Mouse (Mus musculus) thymus, postnatal 0 days (tissue): Measurements from ENCODE around the gene Rorb. TPM values are rescaled to one million over a fixed set of nuclear protein-coding genes. Genes with fewer than 3 reads are reported as not detected.

Experiments used
- DNase-seq: peaks from one replicate; pipeline ENCODE4 v3.0.0-alpha.2; 2015; ENCODE audit warnings: low spot score
- polyA plus RNA-seq: library from polyadenylated mRNA; unstranded; fragments of >200 nt; fragmentation: Nextera tagmentation; extraction: Ambion mirVana; gene quantifications from 2 replicates; pipeline ENCODE4 v1.2.1, GENCODE M21; 2015

Rorb gene
- polyA plus RNA-seq, 1 experiment from 2014 or later: 0.01 TPM

DNA sequence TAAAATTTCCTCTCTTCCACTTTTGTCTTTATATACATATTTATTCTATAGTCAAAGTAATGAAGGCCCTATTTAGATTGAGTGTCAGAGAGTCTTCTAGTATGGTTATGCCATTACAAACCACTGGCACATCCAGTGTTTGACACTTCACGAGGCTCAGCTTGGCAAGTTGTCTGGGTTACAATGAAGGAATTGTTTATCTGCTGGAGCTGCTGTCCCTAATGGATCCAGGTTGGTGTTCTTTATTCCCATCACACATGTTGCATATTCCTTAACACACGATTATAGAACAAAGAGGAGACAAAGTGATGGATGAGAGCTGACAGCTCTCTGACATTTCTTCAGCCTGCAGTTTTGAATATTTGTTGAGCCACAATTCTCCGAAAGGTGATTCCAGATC is 77.0 kb downstream of the Rorb start:
- no peak for DNase-seq

DNA sequence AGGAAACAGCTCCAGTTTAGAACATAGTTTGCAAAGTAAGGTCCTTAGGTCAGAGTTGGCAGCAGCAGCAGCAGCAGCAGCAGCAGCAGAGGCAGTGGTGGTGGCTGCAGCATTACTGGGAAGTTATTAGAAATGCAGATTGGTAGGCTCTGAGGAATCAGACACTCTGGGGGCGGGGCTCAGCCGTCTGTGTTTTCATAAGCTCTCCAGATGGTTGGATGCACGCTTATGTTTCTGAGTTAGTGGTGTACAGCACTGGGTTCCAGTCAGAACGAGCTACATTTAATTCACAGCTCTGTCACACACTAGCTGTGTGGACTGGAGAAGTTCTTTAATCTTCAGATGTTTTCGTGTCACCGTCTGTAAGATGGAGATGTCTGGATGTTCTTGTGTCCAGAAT is 105.9 kb downstream of the Rorb start:
- DNase-seq: no peak

DNA sequence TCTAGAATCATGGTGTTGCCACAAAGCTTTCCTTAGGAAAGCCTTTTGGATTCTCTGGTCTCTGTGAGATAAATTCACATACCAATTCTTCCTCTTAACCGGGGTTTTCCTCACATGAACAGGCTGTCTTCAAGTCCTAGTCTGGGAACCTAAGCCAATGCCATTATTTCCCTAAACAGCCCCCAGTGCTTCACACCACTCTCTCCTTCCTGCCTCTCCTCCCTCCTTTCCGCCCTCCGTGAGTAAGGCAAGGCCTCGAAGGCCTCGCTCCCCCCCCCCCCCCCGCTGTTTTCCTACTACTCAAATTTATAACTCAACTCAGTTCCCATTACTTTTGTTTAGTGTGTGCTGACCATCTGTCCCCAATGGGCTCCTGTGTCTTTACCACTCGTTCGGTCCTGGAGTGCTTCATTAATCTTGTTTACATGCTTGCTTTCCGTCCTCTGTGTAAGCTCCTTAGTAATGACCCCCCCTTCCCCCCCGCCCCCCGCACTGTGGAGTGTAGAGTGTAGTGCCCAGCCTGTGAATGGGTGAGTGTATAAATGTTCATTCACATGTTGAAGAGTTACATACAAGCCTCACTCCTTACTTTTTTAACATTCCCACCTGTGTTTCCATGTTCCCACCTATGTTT is 106.9 kb downstream of the Rorb start:
- no peak for DNase-seq

DNA sequence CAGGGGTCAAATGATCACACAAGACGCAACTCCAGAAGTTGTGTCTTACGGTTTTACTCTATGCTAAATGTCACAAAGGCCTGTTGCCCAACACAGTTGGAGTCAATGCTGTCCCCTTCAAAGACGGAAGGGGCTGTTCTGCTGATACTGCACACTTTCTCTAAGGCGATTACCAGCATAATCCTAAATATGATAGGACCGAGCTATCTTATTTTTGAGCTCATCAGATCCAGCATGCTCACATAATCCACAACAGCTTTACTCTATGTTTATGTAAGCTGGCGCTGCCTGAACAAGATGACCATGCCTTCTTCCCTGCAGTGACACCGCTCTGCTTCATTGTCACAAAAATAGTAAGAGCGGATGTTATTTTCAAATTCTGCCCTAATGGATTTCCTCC is 112.0 kb downstream of the Rorb start:
- DNase-seq: no peak

- DNase-seq: no peak
Observed at GRCm38 (mm10) chr19:18997711-18998110, 113.3 kb downstream of the Rorb start.

DNA sequence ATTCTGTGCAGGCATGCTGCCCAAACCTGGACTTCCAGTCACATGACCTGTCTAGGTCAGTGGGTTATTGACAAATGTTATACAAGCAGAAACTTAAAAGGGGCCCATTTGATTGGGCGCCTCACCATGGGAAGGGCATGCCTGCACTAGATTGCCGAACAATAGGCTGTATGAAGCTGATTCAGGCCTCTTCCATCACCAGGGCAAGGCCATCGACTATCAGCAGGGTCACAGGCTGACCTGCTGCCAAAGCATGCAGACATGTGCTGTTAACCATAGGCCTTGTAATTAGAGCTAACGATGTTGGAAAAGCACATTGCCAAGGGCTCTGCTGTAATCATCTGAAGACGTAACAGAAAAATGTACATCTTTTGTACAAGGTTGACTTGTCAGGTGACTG is 131.0 kb downstream of the Rorb start:
- no peak for DNase-seq

DNA sequence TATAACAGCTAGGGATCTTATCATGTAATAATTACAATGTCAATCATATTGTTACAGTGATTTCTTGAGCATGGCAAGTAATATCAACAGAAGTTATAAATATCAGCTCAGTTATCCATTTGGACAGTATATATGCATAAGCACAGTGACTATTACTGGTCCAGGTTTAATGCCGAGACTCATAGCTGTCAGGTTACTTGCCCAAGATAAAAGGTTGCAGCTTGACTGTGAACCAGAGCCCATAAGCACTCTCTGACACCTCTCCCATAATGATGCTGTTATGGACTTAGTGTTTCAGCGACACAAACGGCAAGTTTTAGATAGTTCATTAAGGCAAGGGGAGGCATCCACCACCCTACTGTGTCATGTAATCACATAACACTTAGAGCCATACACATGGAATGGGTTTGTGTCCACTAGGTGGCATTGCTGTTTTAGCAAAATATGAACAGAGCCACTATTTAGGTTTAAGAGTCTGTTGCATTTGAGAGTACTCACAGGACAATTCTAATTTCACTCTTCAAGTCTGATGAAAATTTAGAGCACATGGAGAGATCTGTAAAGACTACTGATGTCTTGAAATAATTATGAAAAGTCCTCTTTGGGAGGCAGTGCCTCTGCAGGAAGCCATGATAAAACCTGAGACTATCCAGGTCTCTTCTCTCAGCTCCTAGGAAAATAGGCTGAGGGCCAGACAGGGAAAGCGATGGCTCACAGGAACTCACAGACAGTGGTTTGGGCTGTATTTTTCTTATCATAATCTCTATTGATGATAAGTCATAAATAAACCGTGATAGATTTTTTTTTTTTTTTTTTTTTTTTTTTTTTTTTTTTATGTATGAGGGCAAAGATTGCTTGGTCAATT is 136.0 kb downstream of the Rorb start:
- no peak for DNase-seq

GRCm38 (mm10) chr19:18969386-18969785 is 141.6 kb downstream of the Rorb start:
- DNase-seq: no peak

DNA sequence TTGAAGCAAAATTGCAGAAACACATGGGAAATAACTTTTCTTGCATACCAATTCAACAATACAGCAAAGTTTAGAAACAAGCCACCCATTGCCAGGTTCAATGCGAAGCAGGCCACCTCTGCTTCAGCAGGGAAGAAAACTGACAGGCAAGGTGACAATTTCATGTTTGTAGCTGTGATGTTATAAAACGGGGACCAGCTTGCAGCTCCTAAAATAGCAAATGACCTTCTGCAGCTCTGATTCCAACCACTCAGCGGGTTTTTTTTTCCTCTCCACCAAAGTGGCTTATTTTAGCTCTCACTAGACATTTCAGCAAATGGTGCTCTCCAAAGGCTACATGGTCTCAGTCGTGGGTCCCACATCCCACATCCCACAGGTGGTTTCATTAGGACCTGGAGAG is 143.7 kb downstream of the Rorb start:
- no peak for DNase-seq

- no peak for DNase-seq
Observed at GRCm38 (mm10) chr19:18959862-18960261, 151.1 kb downstream of the Rorb start.

DNA sequence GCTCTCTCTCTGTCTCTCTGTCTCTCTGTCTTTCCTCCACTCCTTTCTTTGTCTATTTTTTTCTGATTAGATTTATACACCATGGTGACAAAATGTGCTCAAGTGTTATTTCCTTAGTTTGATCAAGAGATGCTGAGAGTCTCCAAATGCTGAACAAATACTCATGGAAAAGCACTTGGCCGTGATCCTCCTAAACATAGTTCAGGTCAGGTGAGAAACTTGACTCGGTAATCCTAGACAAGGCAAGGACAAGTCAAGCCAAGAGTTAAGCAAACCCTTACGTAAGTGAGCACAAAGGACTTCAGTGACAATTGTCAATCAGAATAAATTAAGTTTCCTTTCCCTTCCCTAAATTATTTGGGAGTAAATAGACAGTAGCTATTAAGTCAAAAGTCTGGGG is 158.2 kb downstream of the Rorb start:
- no peak for DNase-seq

DNA sequence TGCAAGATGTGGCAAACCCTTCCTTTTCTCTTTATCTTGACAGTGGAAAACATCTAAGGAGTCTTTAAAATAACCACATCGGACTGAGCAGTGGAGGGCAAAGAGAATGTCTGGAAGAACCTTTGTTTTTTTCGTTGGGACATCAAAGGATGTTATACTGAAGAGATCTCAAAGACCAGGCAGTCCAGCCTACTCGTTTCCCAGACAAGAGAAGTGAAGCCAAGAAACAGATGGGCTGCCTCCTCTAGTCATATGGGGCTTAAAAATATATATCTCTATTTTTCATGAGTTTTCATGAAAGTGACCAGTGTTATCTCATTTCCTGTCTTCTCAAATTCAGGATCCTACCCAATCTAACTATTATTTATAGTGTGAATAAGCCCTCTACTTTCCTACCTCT is 163.8 kb downstream of the Rorb start:
- DNase-seq: no peak

DNA sequence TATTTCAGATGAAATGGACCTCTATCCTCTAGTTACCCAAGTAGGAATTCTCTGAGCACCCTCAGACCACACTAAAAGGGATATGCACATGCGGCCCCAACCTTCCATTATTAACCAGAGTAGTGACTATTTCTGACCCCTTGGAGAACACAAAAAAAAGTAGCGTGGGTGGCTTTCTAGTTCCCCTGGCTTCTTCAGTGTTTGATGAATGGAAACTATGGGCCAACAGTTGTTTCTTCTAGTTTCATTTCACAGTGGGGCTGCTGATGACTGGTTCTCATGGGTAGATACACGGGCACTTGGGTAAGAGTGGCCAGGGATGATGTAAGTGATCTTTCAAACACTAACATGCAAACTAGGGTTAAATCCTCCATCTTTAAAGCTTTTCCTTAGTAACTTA is 165.7 kb downstream of the Rorb start:
- no peak for DNase-seq

DNA sequence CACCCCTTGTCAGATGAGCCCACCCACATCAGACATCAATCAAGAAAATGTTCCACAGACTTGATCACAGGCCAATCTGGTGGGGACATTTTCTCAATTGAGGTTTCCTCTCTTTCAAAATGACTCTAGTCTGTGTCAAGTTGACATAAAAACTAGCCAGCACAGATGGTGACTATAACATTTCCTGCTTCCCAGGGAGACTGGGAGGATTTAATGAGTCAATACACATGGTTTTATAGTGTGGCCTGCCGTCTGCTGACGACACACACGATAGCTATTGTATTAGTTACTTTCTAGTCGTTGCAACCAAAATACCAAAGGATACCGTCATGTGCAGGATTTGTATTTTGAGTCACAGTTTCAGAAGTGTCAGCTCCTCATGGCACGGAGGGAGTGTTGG is 169.6 kb downstream of the Rorb start:
- no peak for DNase-seq

DNA sequence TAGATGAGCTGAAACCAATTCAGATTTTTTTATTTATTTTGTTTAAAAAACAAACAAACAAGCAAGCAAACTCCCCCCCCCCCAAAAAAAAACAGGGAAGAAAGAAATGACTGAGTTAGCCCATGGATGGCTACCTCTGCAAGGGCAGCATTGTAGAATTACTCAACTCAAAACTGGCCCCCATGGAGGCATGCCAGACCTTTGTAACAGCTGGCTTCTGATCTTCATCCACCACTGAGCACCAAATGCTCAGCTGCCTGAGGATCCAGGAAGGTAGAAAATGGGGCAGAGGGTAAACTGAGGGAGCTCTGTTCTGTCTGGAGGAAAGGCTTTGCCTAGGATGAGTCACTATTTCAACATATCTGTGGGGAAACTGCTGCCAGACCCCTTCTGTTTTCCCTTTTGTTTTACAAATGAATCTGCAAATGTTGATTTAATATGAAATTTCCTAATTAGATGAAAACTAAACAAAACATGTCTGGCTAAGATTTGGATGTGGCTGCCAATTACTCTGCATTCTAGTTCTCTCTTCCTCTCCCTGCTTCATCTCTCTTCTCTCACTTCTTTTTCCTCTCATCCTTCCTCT is 199.1 kb downstream of the Rorb start:
- no peak for DNase-seq

DNA sequence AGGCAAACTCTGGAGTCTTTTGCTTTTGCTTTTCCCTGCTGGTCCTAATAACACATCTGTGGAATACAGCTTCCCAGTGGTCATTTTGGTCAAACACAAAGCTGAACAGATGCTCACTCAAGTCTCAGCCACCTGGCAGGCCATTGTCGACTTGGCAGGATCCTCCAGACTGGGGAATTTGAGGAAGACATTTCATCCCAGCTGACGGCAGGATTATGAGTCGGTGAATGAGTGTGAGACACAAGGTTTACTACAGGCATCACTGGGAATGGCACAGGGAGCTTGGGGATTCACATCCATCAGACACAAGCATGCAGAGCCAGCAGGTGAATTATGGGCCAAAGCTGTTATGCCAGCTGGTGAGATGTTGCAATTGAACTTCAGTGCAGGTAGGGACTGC is 201.4 kb downstream of the Rorb start:
- DNase-seq: no peak

GRCm38 (mm10) chr19:18905511-18905910 is 205.5 kb downstream of the Rorb start:
- DNase-seq: no peak

- no peak for DNase-seq
Observed at GRCm38 (mm10) chr19:18902694-18903067, 208.3 kb downstream of the Rorb start.

DNA sequence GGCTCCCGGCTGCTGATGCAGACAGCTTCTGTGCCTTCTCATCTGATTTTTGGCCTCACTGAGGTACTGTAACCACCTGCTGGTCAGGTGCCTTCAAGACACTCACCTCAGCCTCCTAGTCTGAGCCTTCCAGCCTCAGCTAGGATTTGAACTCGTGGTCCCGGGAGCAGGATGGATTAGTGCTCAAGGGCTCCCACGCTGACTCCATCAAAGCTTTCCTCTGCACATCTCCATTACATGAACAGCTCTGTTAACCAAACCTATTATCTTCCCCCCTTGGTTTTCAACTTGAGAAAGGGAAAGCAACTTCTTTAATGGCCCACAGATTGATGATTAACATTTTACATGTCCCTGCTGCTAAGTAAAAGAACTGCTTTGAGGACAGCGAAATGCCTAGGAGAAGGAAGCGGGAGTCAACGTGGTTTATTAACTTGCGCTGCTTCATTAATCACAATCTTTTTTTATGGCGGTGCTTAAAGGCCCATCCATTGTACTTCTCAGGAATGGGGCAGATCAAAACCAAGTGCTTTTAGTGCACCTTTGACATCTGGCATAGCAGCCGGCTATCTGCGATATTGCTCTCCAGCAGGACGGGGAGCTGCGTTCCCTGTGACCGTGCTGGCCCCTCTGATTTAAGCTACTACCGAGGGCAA is 208.8 kb downstream of the Rorb start:
- DNase-seq: no peak

- no peak for DNase-seq
Observed at GRCm38 (mm10) chr19:18898238-18898637, 212.8 kb downstream of the Rorb start.

GRCm38 (mm10) chr19:18890216-18890615 is 220.8 kb downstream of the Rorb start:
- no peak for DNase-seq

DNA sequence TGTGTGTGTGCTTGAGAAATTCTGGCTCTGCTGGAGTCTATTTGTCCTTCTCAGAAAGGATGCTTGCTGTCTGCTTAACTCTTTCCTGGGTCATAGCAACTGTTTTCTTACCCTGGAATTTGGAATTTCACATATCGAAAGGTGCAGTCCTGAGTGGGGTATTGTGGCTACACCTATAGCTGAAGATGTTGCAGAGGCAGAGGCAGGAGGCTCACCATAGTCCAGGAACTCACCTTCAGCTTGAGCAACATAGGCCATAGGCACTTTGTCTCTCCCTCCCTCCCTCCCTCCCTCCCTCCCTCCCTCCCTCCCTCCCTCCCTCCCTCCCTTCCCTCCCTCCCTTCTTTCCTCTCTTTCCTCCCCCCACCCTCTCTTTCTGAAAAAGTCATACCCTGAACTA is 221.4 kb downstream of the Rorb start:
- DNase-seq: no peak
